Mouse (Mus musculus) kidney, adult 11 months (tissue): Measurements from ENCODE around the gene Tmem45a2.
A peak's percentile ranks its signal among the peaks of the same experiment; 100 is the strongest.
"Not testable (repeated sequence)": the region's sequence is repeated elsewhere in the genome, so short reads cannot be mapped to it uniquely, and the experiment has no call there.

Experiments
- DNase-seq: peaks from one replicate; pipeline ENCODE4 v3.0.0; 2022

Tmem45a2 gene

GRCm38 (mm10) chr16:57071132-57071639 lies at the start of gene Tmem45a2:
TSS of gene Tmem45a2 (minus strand) at chr16:57071372.
- no peak for DNase-seq

GRCm38 (mm10) chr16:57117562-57117961 lies 46.4 kb upstream of the Tmem45a2 start:
- no peak for DNase-seq

- no peak for DNase-seq
Measured at GRCm38 (mm10) chr16:57116066-57116465, 44.9 kb upstream of the Tmem45a2 start.

- DNase-seq = no peak
Measured at GRCm38 (mm10) chr16:57106185-57106960, 35.2 kb upstream of the Tmem45a2 start.

GRCm38 (mm10) chr16:57101174-57101573 lies 30.0 kb upstream of the Tmem45a2 start:
- peak; percentile 36 for DNase-seq

GRCm38 (mm10) chr16:57099572-57100237 lies 28.5 kb upstream of the Tmem45a2 start:
- no peak for DNase-seq

GRCm38 (mm10) chr16:57098468-57099144 lies 27.4 kb upstream of the Tmem45a2 start:
- DNase-seq = peak; percentile 41

- DNase-seq = no peak
Measured at GRCm38 (mm10) chr16:57092911-57093605, 21.9 kb upstream of the Tmem45a2 start.

GRCm38 (mm10) chr16:57092460-57092859 lies 21.3 kb upstream of the Tmem45a2 start:
- peak; percentile 9 for DNase-seq

- no peak for DNase-seq
Measured at GRCm38 (mm10) chr16:57079577-57079976, 8.4 kb upstream of the Tmem45a2 start.

- DNase-seq = no peak
Measured at GRCm38 (mm10) chr16:57075986-57076385, 4.8 kb upstream of the Tmem45a2 start.

- DNase-seq = no peak
Measured at GRCm38 (mm10) chr16:57062045-57062444, 9.1 kb downstream of the Tmem45a2 start.

- no peak for DNase-seq
Measured at GRCm38 (mm10) chr16:57056995-57057394, 14.2 kb downstream of the Tmem45a2 start.

- no peak for DNase-seq
Measured at GRCm38 (mm10) chr16:57049974-57050373, 21.2 kb downstream of the Tmem45a2 start.

- no peak for DNase-seq
Measured at GRCm38 (mm10) chr16:57038600-57038999, 32.6 kb downstream of the Tmem45a2 start.

- no peak for DNase-seq
Measured at GRCm38 (mm10) chr16:57030150-57030885, 40.9 kb downstream of the Tmem45a2 start.

- not testable (repeated sequence) for DNase-seq
Measured at GRCm38 (mm10) chr16:56998283-56998682, 72.9 kb downstream of the Tmem45a2 start.
